Comparison of ENCODE assay signal across 9 mouse cellular contexts in the genomic region with DNA sequence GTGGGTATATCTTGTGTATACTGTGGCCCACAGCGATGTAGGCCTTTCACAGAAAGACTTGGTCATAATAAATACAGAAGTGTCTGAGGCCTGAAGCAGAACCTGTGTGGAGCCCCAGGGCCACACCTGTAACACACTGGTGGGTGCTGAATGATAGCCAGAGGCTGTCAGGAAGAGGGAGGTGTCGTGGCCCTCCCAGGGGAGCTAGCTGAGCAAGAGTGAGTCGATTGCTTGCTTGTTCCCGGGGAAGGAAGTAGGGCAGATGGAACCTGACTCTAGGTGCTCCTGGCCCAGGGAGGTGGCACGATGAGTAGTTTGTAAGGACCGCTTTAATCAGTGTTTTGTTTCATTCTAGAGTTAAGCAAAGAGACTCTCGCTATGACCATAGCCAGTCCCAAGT.
A peak's percentile ranks its signal among the peaks of the same experiment; 100 is the strongest.
DNase-seq lines count a peak whose midpoint lies in the region; ATAC-seq lines count a peak whose summit lies in the region.
"Had no signal": no experiment of that assay in that cellular context is flagged by ENCODE, and none has a peak within 500 bp of the region (broad histone marks: within the 10 kb centered on the region; RNA-seq: fewer than 3 reads in every experiment).

No protein-coding gene starts in this region.

- H3K4me1 ChIP-seq in heart, embryonic 11.5 days (ENCODE audit: control insufficient read depth, insufficient read depth, low read length): peaks cover 53% of the 10 kb centered on the region
- H3K4me1 ChIP-seq in midbrain, embryonic 14.5 days (ENCODE audit: control insufficient read depth, insufficient read depth, low read length): peaks cover 27% of the 10 kb centered on the region
- H3K4me1 ChIP-seq in midbrain, embryonic 11.5 days (ENCODE audit: control insufficient read depth, insufficient read depth, low read length): peaks cover 18% of the 10 kb centered on the region
- peaks cover 50% of the 10 kb centered on the region for H3K4me1 ChIP-seq in embryonic facial prominence, embryonic 15.5 days
- H3K4me1 ChIP-seq in stomach, embryonic 15.5 days: peaks cover 25% of the 10 kb centered on the region

- H3K4me2 ChIP-seq in heart, embryonic 11.5 days: peak overlapping the region; percentile 47
- peak overlapping the region; percentile 23; the same call in 1 of the 2 replicates for H3K4me2 ChIP-seq in midbrain, embryonic 14.5 days (ENCODE audit: low read length)
- H3K4me2 ChIP-seq in midbrain, embryonic 11.5 days: no peak overlapping the region
- peak overlapping the region; percentile 34 for H3K4me2 ChIP-seq in embryonic facial prominence, embryonic 15.5 days (replicated peaks)
- peak overlapping the region; percentile 23; the same call in 1 of the 2 replicates for H3K4me2 ChIP-seq in stomach, embryonic 15.5 days

- no peak overlapping the region for H3K9ac ChIP-seq in heart, embryonic 11.5 days (ENCODE audit: low read depth, low read length)
- no peak overlapping the region for H3K9ac ChIP-seq in midbrain, embryonic 14.5 days (replicated peaks; ENCODE audit: low read length)
- H3K9ac ChIP-seq in midbrain, embryonic 11.5 days (ENCODE audit: low read length): no peak overlapping the region
- no peak overlapping the region for H3K9ac ChIP-seq in embryonic facial prominence, embryonic 15.5 days
- H3K9ac ChIP-seq in stomach, embryonic 15.5 days: no peak overlapping the region

- no peaks in the 10 kb centered on the region for H3K36me3 ChIP-seq in heart, embryonic 11.5 days (ENCODE audit: control insufficient read depth, insufficient read depth, low read length)
- no peaks in the 10 kb centered on the region for H3K36me3 ChIP-seq in midbrain, embryonic 14.5 days (ENCODE audit: control insufficient read depth, insufficient read depth, low read length)
- H3K36me3 ChIP-seq in midbrain, embryonic 11.5 days (ENCODE audit: control insufficient read depth, insufficient read depth, low read length): no peaks in the 10 kb centered on the region
- H3K36me3 ChIP-seq in embryonic facial prominence, embryonic 15.5 days: no peaks in the 10 kb centered on the region
- H3K36me3 ChIP-seq in stomach, embryonic 15.5 days: no peaks in the 10 kb centered on the region

- peak overlapping the region; percentile 19; the same call in 1 of the 2 replicates for H3K4me3 ChIP-seq in heart, embryonic 11.5 days (ENCODE audit: low read depth, low read length)
- no peak overlapping the region for H3K4me3 ChIP-seq in midbrain, embryonic 14.5 days (replicated peaks; ENCODE audit: low read depth, low read length)
- H3K4me3 ChIP-seq in midbrain, embryonic 11.5 days (ENCODE audit: low read depth, low read length): no peak overlapping the region
- H3K4me3 ChIP-seq in embryonic facial prominence, embryonic 15.5 days (replicated peaks): peak overlapping the region; percentile 15; the same call in 1 of the 2 replicates
- no peak overlapping the region for H3K4me3 ChIP-seq in stomach, embryonic 15.5 days (replicated peaks)

- WGBS in heart, embryonic 11.5 days (ENCODE audit: insufficient replicate concordance): 40% methylated on average over 7 of the region's 7 CpGs
- 67% methylated on average over 7 of the region's 7 CpGs for WGBS in midbrain, embryonic 14.5 days
- WGBS in midbrain, embryonic 11.5 days: 59% methylated on average over 7 of the region's 7 CpGs
- 45% methylated on average over 7 of the region's 7 CpGs for WGBS in embryonic facial prominence, embryonic 15.5 days
- 64% methylated on average over 7 of the region's 7 CpGs for WGBS in stomach, embryonic 15.5 days

- no peak for ATAC-seq in heart, embryonic 11.5 days (replicated peaks; ENCODE audit: insufficient number of reproducible peaks, low FRiP score, low TSS enrichment)
- no peak for ATAC-seq in midbrain, embryonic 14.5 days (ENCODE audit: low FRiP score, low TSS enrichment)
- ATAC-seq in midbrain, embryonic 11.5 days (ENCODE audit: low FRiP score): no peak
- ATAC-seq in embryonic facial prominence, embryonic 15.5 days (ENCODE audit: insufficient number of reproducible peaks, low FRiP score, low TSS enrichment, low read depth): no peak
- no peak for ATAC-seq in stomach, embryonic 15.5 days (ENCODE audit: insufficient read depth, low FRiP score, low read depth)

- DNase-seq in heart, postnatal 4 days: no peak
- DNase-seq in midbrain, embryonic 14.5 days: no peak
- DNase-seq in midbrain, embryonic 11.5 days (ENCODE audit: low spot score, missing footprints): no peak
- DNase-seq in layer of hippocampus, postnatal 14 days (ENCODE audit: low spot score in 2 of 2): no peak
- DNase-seq in kidney, adult 18-20 months: no peak
- DNase-seq: layer of hippocampus, adult 9-11 months had no signal

- no peaks in the 10 kb centered on the region for H3K9me3 ChIP-seq in heart, embryonic 11.5 days (replicated peaks; ENCODE audit: control insufficient read depth, low read length)
- H3K9me3 ChIP-seq in midbrain, embryonic 14.5 days (ENCODE audit: control insufficient read depth, low read length): no peaks in the 10 kb centered on the region
- no peaks in the 10 kb centered on the region for H3K9me3 ChIP-seq in midbrain, embryonic 11.5 days (ENCODE audit: control insufficient read depth, low read length)
- no peaks in the 10 kb centered on the region for H3K9me3 ChIP-seq in embryonic facial prominence, embryonic 15.5 days (replicated peaks)
- no peaks in the 10 kb centered on the region for H3K9me3 ChIP-seq in stomach, embryonic 15.5 days

- H3K27me3 ChIP-seq in heart, embryonic 11.5 days (ENCODE audit: control insufficient read depth, insufficient read depth, low read length): no peaks in the 10 kb centered on the region
- H3K27me3 ChIP-seq in midbrain, embryonic 14.5 days (ENCODE audit: control insufficient read depth, insufficient read depth, low read length): peaks cover 15% of the 10 kb centered on the region
- H3K27me3 ChIP-seq in midbrain, embryonic 11.5 days (ENCODE audit: control insufficient read depth, insufficient read depth, low read length): peaks cover 15% of the 10 kb centered on the region
- peaks cover 6% of the 10 kb centered on the region; the same call in 1 of the 2 replicates for H3K27me3 ChIP-seq in embryonic facial prominence, embryonic 15.5 days
- no peaks in the 10 kb centered on the region for H3K27me3 ChIP-seq in stomach, embryonic 15.5 days (replicated peaks)

- no peak overlapping the region for H3K27ac ChIP-seq in heart, embryonic 11.5 days (ENCODE audit: low read depth, low read length)
- H3K27ac ChIP-seq in midbrain, embryonic 14.5 days (replicated peaks; ENCODE audit: low read depth, low read length): no peak overlapping the region
- no peak overlapping the region for H3K27ac ChIP-seq in midbrain, embryonic 11.5 days (ENCODE audit: low read depth, low read length)
- no peak overlapping the region for H3K27ac ChIP-seq in embryonic facial prominence, embryonic 15.5 days (replicated peaks)
- H3K27ac ChIP-seq in stomach, embryonic 15.5 days: no peak overlapping the region; the same call in 1 of the 2 replicates

Comparison
In these comparisons a context has a peak if more than half of its experiments do, and no peak if none do; other contexts are left out.
1. H3K4me3 ChIP-seq: peak in heart, embryonic 11.5 days (single experiment) and embryonic facial prominence, embryonic 15.5 days (single experiment); none in midbrain, embryonic 14.5 days (single experiment), midbrain, embryonic 11.5 days (single experiment) and stomach, embryonic 15.5 days (single experiment).